Mouse (Mus musculus) midbrain, embryonic 10.5 days (tissue): ENCODE results near the gene Erg. TPM values are rescaled to one million over a fixed set of nuclear protein-coding genes. Genes with fewer than 3 reads are reported as not detected.

ENCODE experiments used
- DNase-seq: peaks from one replicate; pipeline ENCODE4 v3.0.0-alpha.2; 2017; ENCODE audit warnings: low spot score
- H3K27ac ChIP-seq: fragments of 300-500 bp; sonication (generic); replicated peaks from 2 replicates; pipeline ENCODE4 v1.5.1; 2016; ENCODE audit warnings: mild to moderate bottlenecking
- H3K27me3 ChIP-seq: fragments of 300-500 bp; sonication (generic); 2 replicates; pipeline ENCODE4 v1.6.1; 2016; ENCODE audit warnings: low read depth, mild to moderate bottlenecking; ENCODE audit not compliant: poor library complexity, severe bottlenecking
- H3K36me3 ChIP-seq: fragments of 300-500 bp; sonication (generic); 2 replicates; pipeline ENCODE4 v1.6.1; 2016; ENCODE audit warnings: mild to moderate bottlenecking, moderate library complexity
- H3K4me1 ChIP-seq: fragments of 300-500 bp; sonication (generic); 2 replicates; pipeline ENCODE4 v1.6.1; 2016
- H3K4me3 ChIP-seq: fragments of 300-500 bp; sonication (generic); 2 replicates; pipeline ENCODE4 v1.5.1; 2016; ENCODE audit warnings: mild to moderate bottlenecking, moderate library complexity
- H3K9me3 ChIP-seq: fragments of 300-500 bp; sonication (generic); replicated peaks from 2 replicates; pipeline ENCODE4 v1.6.1; 2016; ENCODE audit warnings: mild to moderate bottlenecking
- WGBS: fragments of 180-500 bp; shearing (Covaris S2); methylation state at CpG from one replicate; pipeline ENCODE4 v1.1.7; 2016; 5-methylcytosine and 5-hydroxymethylcytosine counted together
- polyA plus RNA-seq: library from polyadenylated mRNA; unstranded; fragments of >200 nt; fragmentation: Nextera tagmentation; extraction: Ambion mirVana; gene quantifications from 2 replicates; pipeline ENCODE4 v1.2.1, GENCODE M21; 2016

Gene Erg
- 1.4 and 1.7 TPM in 2 replicates for polyA plus RNA-seq

GRCm38 (mm10) chr16:95586311-95586602 is at the start of gene Erg:
Erg (minus strand) TSS chr16:95586593.
- WGBS: 7% methylated on average over 5 of the region's 5 CpGs
- Histone ChIP-seq H3K9me3 (no peaks in the 10 kb centered on the region), H3K36me3 (no peaks in the 10 kb centered on the region), H3K27ac (peak within 1 kb of the TSS; percentile 43), H3K4me1 (peaks cover 20% of the 10 kb centered on the region), H3K27me3 (peaks cover 72% of the 10 kb centered on the region), H3K4me3 (peak within 1 kb of the TSS; percentile 63)
- peak; percentile 26 for DNase-seq

- no peaks in the 10 kb centered on the region for H3K27me3 ChIP-seq
- H3K9me3 ChIP-seq: no peaks in the 10 kb centered on the region
- H3K4me1 ChIP-seq: peaks cover 5% of the 10 kb centered on the region; the same call in 1 of the 2 replicates
- DNase-seq: no peak
- 78% methylated on average over 10 of the region's 10 CpGs for WGBS
- no peaks in the 10 kb centered on the region for H3K36me3 ChIP-seq
- no peak overlapping the region for H3K4me3 ChIP-seq
- H3K27ac ChIP-seq: no peak overlapping the region
These were observed 45.4 kb upstream of the Erg start for GRCm38 (mm10) chr16:95631816-95632215.

DNA sequence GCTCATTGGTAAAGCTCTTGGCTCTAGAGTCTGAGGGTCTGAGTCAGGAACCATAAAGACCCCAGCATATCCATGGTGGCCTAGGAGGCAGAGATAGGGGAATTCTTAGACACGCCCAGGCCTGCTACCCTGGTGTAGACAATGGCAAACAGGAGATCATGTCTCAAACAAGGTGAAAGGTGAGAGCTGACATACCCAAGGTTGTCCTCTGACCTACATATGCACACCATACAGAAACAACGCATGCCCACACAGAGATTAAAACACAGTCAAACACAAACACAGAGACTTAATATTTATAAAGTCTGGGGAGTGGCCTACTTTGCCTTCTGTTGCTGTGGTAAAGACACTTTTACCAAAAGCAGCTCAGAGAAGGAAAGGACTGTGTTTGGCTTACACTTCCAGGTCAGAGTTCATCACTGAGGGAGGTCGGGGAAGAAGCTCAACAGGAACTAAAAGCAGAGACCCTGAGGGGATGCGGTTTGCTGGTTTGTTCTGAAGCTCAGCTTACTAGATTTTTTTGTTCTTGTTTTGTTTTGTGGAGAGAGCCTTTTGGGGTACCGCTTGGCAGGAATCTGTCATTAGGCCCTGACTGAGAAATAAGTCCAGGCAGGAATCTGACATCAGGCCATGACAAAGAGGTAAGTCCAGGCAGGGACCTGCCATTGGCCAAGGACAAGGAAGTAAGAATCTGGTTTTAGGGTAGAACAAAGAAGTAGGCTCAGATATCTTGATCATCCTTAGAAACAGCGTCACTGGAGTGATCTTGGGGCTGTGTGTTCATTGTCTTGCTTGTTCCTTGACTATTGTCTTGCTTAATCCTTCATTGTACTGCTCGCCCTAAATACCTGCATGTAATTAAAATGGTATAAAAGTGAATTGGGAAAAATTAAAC is 37.7 kb upstream of the Erg start:
- H3K9me3 ChIP-seq: no peaks in the 10 kb centered on the region
- DNase-seq: no peak
- 45% methylated on average over 7 of the region's 7 CpGs for WGBS
- no peaks in the 10 kb centered on the region for H3K27me3 ChIP-seq
- peaks cover 16% of the 10 kb centered on the region for H3K4me1 ChIP-seq
- no peak overlapping the region for H3K27ac ChIP-seq
- no peak overlapping the region for H3K4me3 ChIP-seq
- no peaks in the 10 kb centered on the region for H3K36me3 ChIP-seq

GRCm38 (mm10) chr16:95623056-95623455 is 36.7 kb upstream of the Erg start:
- no peak for DNase-seq
- Histone ChIP-seq H3K9me3 (no peaks in the 10 kb centered on the region), H3K36me3 (no peaks in the 10 kb centered on the region), H3K4me3 (no peak overlapping the region), H3K27ac (no peak overlapping the region), H3K27me3 (no peaks in the 10 kb centered on the region), H3K4me1 (peaks cover 16% of the 10 kb centered on the region)
- WGBS: 68% methylated on average over 4 of the region's 4 CpGs

GRCm38 (mm10) chr16:95619859-95620325 is 33.5 kb upstream of the Erg start:
- DNase-seq: no peak
- H3K4me3 ChIP-seq: no peak overlapping the region
- H3K9me3 ChIP-seq: no peaks in the 10 kb centered on the region
- H3K27ac ChIP-seq: no peak overlapping the region
- peaks cover 10% of the 10 kb centered on the region for H3K4me1 ChIP-seq
- H3K27me3 ChIP-seq: no peaks in the 10 kb centered on the region
- no peaks in the 10 kb centered on the region for H3K36me3 ChIP-seq
- WGBS: 85% methylated on average over 4 of the region's 4 CpGs

- Histone ChIP-seq H3K27ac (no peak overlapping the region), H3K4me1 (no peaks in the 10 kb centered on the region), H3K9me3 (no peaks in the 10 kb centered on the region), H3K27me3 (no peaks in the 10 kb centered on the region), H3K36me3 (no peaks in the 10 kb centered on the region), H3K4me3 (no peak overlapping the region)
- DNase-seq: no peak
- WGBS: 70% methylated on average over 15 of the region's 15 CpGs
These were observed 31.8 kb upstream of the Erg start for GRCm38 (mm10) chr16:95618206-95618605.

DNA sequence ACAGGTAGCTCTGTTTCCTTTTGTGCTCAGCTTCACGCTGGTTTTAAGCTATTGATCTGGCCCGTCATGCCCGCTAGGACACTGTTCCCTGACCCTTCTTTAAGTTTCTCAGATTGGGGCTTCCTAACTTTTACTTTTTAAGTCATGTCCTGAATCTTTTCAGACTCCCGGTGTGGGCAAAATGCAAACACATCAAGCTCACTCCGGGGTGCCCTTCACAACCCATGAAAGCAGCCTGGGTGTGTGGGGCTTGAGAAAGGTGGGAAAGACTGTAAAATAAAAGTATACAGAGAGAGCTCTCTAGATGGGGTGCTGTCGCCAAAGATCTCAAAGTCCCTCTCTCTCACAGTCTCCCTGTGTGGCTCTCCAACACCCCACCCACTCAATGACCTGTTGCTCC is 31.3 kb upstream of the Erg start:
- Histone ChIP-seq H3K9me3 (no peaks in the 10 kb centered on the region), H3K4me1 (no peaks in the 10 kb centered on the region), H3K4me3 (no peak overlapping the region), H3K27ac (no peak overlapping the region), H3K36me3 (no peaks in the 10 kb centered on the region), H3K27me3 (no peaks in the 10 kb centered on the region)
- WGBS: 39% methylated on average over 6 of the region's 6 CpGs
- DNase-seq: no peak

GRCm38 (mm10) chr16:95615579-95615978 is 29.2 kb upstream of the Erg start:
- peak; percentile 38 for DNase-seq
- Histone ChIP-seq H3K4me1 (no peaks in the 10 kb centered on the region), H3K27ac (no peak overlapping the region), H3K36me3 (no peaks in the 10 kb centered on the region), H3K27me3 (no peaks in the 10 kb centered on the region), H3K4me3 (no peak overlapping the region), H3K9me3 (no peaks in the 10 kb centered on the region)
- WGBS: 33% methylated on average over 6 of the region's 6 CpGs

GRCm38 (mm10) chr16:95614482-95614881 is 28.1 kb upstream of the Erg start:
- DNase-seq: no peak
- H3K27me3 ChIP-seq: no peaks in the 10 kb centered on the region
- WGBS: 94% methylated on average over 2 of the region's 2 CpGs
- no peaks in the 10 kb centered on the region for H3K4me1 ChIP-seq
- no peak overlapping the region for H3K27ac ChIP-seq
- H3K9me3 ChIP-seq: no peaks in the 10 kb centered on the region
- H3K36me3 ChIP-seq: no peaks in the 10 kb centered on the region
- no peak overlapping the region for H3K4me3 ChIP-seq

- DNase-seq: no peak
- no peaks in the 10 kb centered on the region for H3K36me3 ChIP-seq
- WGBS: 86% methylated on average over 20 of the region's 20 CpGs
These were observed 25.8 kb upstream of the Erg start for GRCm38 (mm10) chr16:95611982-95612746.

DNA sequence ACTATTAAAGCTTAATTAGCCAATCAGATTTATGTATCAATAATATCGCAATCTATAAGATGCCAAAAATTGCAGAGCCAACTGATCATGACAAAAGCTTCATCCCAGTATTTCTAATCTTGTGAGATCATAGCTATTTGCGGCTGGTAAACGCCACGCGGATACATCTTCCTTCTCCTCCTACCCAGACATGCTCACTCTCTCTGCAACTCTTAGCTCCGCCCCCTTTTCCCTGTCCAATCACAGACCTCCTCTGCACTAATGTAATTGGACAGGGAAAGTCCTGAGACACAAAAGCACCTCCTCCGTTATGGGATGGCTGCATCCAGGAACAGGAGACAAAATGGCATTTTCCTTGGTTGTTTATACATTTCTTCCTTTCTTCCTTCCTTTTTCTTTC is 22.2 kb upstream of the Erg start:
- Histone ChIP-seq H3K27ac (no peak overlapping the region), H3K9me3 (no peaks in the 10 kb centered on the region), H3K4me3 (no peak overlapping the region), H3K27me3 (no peaks in the 10 kb centered on the region), H3K36me3 (no peaks in the 10 kb centered on the region), H3K4me1 (no peaks in the 10 kb centered on the region)
- no peak for DNase-seq
- 77% methylated on average over 7 of the region's 7 CpGs for WGBS

More at GRCm38 (mm10) chr16:95611982-95612746, 25.8 kb upstream of the Erg start:
- H3K9me3 ChIP-seq: no peaks in the 10 kb centered on the region
- no peaks in the 10 kb centered on the region for H3K27me3 ChIP-seq
- no peaks in the 10 kb centered on the region for H3K4me1 ChIP-seq
- no peak overlapping the region for H3K27ac ChIP-seq
- H3K4me3 ChIP-seq: no peak overlapping the region

DNA sequence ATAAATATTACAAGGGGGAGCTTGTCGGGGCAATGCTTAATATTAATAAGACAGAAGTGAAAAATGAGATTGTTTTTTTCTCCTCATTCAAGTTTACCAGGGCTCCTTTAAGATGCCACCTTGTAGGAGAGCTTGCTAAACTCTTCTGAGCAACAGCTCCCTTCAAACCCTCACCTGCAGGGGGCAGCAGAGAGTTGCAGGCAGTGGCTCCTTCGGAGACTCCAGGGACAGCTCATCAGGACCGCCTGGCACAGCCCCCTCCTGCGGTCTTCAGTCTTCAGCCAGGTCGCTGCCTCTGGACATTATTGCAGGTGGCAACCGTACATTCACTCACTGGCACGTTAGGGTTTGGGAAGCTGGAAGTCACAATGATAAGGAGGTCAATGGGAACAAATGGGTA is 18.9 kb upstream of the Erg start:
- Histone ChIP-seq H3K36me3 (no peaks in the 10 kb centered on the region), H3K27me3 (no peaks in the 10 kb centered on the region), H3K4me1 (peaks cover 21% of the 10 kb centered on the region), H3K9me3 (no peaks in the 10 kb centered on the region), H3K4me3 (no peak overlapping the region), H3K27ac (no peak overlapping the region)
- WGBS: 28% methylated on average over 7 of the region's 7 CpGs
- DNase-seq: peak; percentile 69

- Histone ChIP-seq H3K36me3 (no peaks in the 10 kb centered on the region), H3K27me3 (no peaks in the 10 kb centered on the region), H3K4me3 (no peak overlapping the region), H3K4me1 (peaks cover 21% of the 10 kb centered on the region), H3K9me3 (no peaks in the 10 kb centered on the region), H3K27ac (peak overlapping the region; percentile 66)
- DNase-seq: no peak
- WGBS: 56% methylated on average over 5 of the region's 5 CpGs
These were observed 16.1 kb upstream of the Erg start for GRCm38 (mm10) chr16:95602504-95602903.
